Mouse (Mus musculus) monocyte, adult 2 months (primary cell): Measurements from ENCODE around the gene Olfr432.
"Not testable (repeated sequence)": the region's sequence is repeated elsewhere in the genome, so short reads cannot be mapped to it uniquely, and the experiment has no call there.

Source experiments
- DNase-seq, 2 experiments: peaks; one replicate each; pipeline ENCODE4 v3.0.0; 2022; ENCODE audit warnings: low spot score in 2 of 2, low read depth in 1 of 2

The Olfr432 gene

GRCm38 (mm10) chr1:174048893-174049292, at the start of gene Olfr432:
Gene Olfr432, plus strand, starts transcription at chr1:174049205.
- no peak for DNase-seq

- DNase-seq: not testable (repeated sequence)
Measured at GRCm38 (mm10) chr1:174004352-174005109, 44.5 kb upstream of the Olfr432 start.

- not testable (repeated sequence) for DNase-seq
Measured at GRCm38 (mm10) chr1:174007050-174007449, 42.0 kb upstream of the Olfr432 start.

DNA sequence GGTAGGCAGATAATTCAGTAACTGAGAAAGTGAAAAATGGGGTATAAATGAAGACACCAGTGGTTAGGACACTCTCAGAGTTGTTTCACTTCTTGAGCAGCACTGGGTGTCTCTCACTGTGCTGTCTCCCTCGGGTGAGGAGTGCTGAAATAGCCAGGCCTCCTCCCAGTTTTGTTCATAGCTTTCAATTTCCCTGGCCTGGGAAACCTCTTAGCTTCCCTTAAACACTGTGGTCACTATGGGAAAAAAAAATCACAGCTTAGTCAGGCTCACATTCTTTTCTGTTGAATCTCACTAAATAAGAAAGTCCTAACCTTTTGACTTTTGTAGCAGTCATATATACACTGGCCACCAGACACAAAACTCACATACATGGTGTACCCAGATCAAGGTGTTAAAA, 17.3 kb upstream of the Olfr432 start, which contains the start of gene Ifi205:
TSS of gene Ifi205 (minus strand) at position 113 of the 400 bp plus-strand sequence.
- DNase-seq: no peak

GRCm38 (mm10) chr1:174035841-174036240, 13.2 kb upstream of the Olfr432 start:
- DNase-seq: no peak

DNA sequence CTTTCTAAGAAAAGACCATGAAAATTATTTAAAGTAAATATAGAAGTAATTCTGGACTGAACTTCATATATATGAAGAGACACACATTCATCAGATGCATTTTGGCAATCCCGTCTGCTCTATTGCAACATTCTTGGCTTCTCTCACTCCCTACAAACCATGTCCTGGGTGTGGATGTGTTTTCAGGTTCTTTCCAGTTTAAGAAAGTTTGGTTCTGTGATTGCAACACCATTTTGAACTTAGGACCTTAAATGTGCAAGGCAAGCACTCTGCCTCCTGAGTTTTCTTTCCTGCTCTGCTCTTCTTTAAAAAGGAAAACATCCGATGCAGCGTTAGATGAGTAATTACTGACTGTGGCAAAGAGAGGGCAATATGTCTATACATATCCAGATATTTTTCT, 10.5 kb upstream of the Olfr432 start:
- no peak for DNase-seq

GRCm38 (mm10) chr1:174040523-174041177, 8.4 kb upstream of the Olfr432 start, which contains the start of gene Olfr433:
Gene Olfr433, plus strand, starts transcription at chr1:174040705.
- peak; percentile 42 to 62 for DNase-seq

- DNase-seq: not testable (repeated sequence)
Measured at GRCm38 (mm10) chr1:174042091-174042884, 6.7 kb upstream of the Olfr432 start.

- no peak for DNase-seq
Measured at GRCm38 (mm10) chr1:174044431-174044830, 4.6 kb upstream of the Olfr432 start.

- not testable (repeated sequence) for DNase-seq
Measured at GRCm38 (mm10) chr1:174048227-174048626, 778 bp upstream of the Olfr432 start.

- not testable (repeated sequence) for DNase-seq
Measured at GRCm38 (mm10) chr1:174049357-174049756, 352 bp downstream of the Olfr432 start.

DNA sequence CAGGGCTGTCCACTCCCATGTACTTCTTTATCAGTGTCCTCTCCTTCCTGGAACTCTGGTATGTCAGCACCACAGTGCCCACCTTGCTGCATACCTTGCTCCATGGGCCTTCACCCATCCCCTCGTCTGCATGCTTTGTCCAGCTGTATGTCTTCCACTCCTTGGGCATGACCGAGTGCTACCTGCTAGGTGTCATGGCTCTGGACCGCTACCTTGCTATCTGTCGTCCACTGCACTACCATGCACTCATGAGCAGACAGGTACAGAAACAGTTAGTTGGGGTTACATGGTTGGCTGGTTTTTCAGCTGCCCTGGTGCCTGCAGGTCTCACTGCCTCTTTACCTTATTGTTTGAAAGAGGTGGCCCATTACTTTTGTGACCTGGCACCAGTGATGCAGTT, 1.5 kb downstream of the Olfr432 start:
- no peak for DNase-seq

GRCm38 (mm10) chr1:174051515-174051914, 2.5 kb downstream of the Olfr432 start:
- no peak for DNase-seq

DNA sequence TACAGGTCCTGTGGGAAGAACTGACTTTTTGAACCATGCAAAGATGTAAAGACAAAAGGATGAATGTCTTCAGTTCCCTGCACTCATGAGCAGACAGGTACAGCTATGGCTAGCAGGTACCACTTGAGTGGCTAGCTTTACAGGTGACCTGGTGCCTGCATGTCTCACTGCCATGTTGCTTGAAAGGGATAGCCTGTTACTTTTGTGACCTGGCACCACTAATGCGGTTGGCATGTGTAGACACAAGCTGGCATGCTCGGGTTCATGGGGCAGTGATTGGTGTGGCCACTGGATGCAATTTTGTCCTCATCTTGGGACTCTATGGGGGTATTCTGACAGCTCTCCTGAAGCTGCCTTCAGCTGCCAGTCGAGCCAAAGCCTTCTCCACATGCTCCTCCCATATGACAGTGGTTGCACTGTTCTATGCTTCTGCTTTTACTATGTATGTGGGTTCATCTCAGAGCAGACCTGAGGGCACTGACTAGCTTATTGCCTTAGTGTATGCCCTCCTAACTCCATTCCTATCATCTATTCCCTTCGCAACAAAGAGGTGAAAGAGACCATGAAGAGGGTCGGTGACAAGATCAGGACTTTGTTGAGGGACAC, 3.0 kb downstream of the Olfr432 start:
- no peak for DNase-seq

DNA sequence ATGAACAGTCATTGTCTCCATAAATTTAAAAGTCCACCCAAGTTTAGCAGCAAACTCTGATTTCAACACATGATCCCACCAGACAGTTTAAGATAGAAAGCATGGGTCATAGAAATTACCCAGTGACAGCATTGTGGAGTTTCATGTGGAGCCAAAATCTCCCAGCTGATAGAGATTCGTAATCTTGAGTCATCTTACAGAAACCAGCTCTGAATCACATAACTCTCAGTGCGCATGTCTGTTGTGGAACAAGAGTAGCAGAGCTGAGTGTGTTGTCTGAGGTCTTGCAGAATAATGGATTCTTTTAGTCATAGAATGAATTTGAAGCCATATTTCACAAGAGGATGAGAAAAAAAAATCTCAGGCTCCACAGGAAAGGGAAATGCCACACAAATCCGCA, 4.0 kb downstream of the Olfr432 start:
- DNase-seq: no peak

DNA sequence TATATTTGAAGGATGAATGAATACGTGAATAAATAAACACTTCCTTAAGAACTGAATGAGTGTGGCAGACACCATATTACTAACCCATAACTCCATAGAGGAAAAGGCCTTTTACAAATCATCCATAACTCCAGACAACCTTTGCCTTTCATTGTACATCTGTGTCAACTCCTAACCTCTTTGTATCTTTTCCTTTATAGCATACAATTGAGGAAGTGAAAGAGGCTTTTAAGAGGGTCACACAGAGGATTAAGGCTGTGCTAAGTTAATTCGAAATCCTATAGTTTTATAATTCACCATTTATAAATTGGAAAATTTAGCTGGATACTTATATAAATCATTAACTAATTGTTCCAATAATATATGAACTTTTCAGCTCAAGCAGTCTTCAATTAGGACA, 6.2 kb downstream of the Olfr432 start:
- no peak for DNase-seq

DNA sequence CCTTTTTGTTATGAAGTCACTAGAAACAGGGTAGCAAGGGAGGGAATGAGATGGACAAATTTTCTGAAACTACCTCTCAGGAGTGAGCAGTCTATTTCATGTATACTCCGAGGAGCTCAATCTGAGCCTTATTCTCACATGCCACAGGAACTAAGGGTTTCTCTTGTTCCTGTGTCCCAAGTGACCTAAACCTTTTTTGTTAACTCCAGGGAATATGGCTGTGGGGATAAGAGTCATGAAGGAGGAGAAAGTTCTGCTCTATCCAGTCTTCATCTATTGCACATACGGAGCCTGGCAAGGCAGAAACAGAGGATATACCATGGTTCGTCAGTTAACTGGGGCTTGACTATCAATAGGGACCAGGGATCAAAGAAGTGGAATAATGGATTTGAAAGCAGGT, 17.3 kb downstream of the Olfr432 start, which contains the start of gene Olfr430:
TSS of gene Olfr430 (plus strand) at position 301 of the 400 bp plus-strand sequence.
- DNase-seq: no peak

DNA sequence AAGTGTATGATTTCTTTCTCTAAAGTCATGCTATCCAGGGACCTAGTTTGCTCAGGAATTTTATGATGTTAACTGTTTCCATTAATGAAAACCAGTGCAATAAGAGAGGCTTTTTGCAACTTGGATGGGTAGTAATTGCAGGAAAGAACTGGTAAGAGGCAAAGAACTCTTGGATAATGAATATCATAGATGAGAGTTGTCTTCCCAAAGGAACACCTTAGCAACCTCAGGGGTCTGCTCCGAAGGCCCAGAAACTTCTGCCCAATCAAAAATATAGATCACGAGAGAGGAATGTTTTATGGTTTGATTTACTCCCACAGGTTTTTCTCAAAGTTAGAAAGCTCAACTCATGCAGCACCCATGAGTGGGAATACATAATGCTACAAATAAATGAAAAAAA, 35.0 kb downstream of the Olfr432 start, which contains the start of gene Olfr429:
TSS of gene Olfr429 (plus strand) at position 301 of the 400 bp plus-strand sequence.
- DNase-seq: no peak

DNA sequence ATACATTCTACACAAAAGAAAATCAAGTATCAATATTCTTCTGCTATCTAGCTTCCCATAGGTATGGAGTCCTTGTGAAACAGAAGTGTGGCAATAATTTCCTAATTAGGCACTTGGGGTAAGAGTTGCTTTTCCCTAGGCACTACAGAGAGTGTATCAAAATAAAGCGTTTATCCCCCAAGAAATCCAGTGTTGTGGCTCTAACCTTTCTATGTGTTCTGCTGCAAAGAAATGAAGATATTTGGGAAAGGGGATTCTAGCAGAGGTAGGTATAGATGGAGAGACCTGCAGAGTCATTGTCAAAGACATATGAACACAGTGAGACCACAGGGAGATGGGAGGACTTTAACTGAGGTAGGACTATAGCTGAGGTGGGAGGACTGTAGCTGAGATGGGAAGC, 47.6 kb downstream of the Olfr432 start, which contains the start of gene Olfr427:
TSS of gene Olfr427 (plus strand) at position 301 of the 400 bp plus-strand sequence.
- no peak for DNase-seq

GRCm38 (mm10) chr1:174103735-174104134, 54.7 kb downstream of the Olfr432 start:
- no peak for DNase-seq
